Mouse (Mus musculus) 416B (cell line): ENCODE measurements around the gene Gm5728.
"Not testable (repeated sequence)": the region's sequence is repeated elsewhere in the genome, so short reads cannot be mapped to it uniquely, and the experiment has no call there.

ENCODE experiments used
- DNase-seq: peaks from one replicate; pipeline ENCODE4 v3.0.0; 2011; ENCODE audit warnings: low read depth

Gene Gm5728

DNA sequence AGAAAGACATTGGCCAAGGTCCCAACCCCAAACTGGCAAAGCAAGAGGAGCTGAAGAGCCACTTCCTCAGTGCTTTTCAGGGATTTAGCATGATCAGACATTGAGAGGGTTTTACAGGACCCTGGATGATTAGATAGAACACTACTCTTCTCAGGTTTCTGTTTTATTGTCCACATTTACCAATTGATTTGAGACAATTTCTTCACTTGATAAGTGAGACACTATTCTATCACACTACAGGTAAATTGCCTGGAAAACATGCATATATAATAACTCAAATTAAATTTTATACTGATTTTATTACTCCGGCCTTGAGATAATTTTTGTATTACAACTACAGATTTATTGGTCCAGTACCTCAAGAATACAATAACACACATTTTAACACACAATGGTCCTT lies at the start of gene Gm5728:
TSS of gene Gm5728 (minus strand) at position 101 of the 400 bp plus-strand sequence.
- DNase-seq, result not testable (repeated sequence)

DNA sequence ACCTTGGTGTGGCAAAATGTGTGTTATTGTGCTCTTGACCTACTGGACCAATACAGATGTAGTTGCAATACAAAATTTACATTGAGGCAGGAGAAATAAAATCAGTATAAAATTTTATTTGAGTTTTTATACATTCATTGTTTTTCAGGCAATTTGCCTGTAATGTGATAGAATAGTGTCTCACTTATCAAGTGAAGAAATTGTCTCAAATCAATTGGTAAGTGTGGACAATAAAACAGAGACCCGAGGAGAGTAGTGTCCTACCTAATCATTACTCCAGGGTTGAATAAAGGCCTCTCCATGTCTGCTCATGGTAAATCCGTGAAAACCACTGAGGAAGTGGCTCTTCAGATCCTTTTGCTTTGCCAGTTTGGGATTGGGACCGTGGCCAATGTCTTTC lies 42.4 kb upstream of the Gm5728 start, which contains the start of gene Vmn1r100:
TSS of gene Vmn1r100 (plus strand) at position 301 of the 400 bp plus-strand sequence.
- DNase-seq, result not testable (repeated sequence)

DNA sequence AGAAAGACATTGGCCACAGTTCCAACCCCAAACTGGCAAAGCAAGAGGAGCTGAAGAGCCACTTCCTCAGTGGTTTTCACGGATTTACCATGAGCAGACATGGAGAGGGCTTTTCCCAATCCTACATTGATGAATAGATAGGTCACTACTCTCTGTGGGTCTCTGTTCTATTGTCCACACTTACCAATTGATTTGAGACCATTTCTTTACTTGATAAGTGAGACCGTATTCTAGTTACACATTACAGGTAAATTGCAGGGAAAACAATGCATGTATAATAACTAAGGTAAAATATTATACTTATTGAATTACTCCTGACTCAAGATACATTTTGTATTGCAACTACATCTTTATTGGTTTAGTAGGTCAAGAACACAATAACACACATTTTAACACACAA lies 41.2 kb downstream of the Gm5728 start, which contains the start of gene Gm4133:
TSS of gene Gm4133 (minus strand) at position 101 of the 400 bp plus-strand sequence.
- not testable (repeated sequence) for DNase-seq
